Mouse (Mus musculus): ENCODE measurements around the gene Hmcn1.

The Hmcn1 gene

DNA sequence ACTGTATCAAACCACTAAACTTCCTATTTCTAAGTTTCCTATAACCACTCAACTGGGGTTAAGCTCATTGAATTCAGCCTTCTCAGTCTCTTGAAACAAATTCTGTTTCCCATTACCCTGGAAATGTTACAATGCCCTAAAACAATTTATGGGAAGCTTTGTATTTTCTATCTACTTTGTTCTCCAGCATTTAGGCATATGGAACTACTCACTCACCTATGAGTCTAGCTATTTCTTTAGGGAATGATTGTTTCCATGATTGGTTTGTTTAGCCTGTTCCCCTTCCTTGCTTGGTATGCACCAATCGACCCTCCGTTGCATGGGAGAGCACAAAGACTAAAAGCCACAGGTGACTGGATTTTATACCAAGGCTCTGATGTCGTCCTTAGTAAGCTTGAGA lies 446.8 kb downstream of the Hmcn1 start:
- no peak for DNase-seq (ENCODE audit: inconsistent age in 2 of 2, low spot score in 1 of 2)

DNA sequence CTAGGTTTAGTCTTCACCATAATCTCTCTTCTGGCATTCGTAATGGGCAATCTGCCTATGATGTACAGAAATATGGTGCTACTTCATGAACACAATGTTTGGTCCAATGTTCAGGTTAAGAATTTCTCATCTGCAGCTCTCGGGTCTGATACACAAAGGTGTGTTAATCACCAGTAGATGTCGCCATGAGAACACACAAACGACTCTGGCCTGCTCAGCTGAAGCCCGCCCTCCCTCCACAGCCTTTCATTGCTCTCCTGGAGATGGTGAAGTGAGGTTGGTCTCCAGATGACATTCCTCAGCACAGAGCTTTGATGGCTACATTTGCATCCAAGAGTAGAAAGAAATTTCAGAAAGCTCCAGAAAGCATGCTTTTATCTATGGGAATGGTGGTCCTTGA lies 453.0 kb downstream of the Hmcn1 start:
- peak in 1 of 2 experiments; percentile 56 for DNase-seq (ENCODE audit: inconsistent age in 2 of 2, low spot score in 1 of 2)

DNA sequence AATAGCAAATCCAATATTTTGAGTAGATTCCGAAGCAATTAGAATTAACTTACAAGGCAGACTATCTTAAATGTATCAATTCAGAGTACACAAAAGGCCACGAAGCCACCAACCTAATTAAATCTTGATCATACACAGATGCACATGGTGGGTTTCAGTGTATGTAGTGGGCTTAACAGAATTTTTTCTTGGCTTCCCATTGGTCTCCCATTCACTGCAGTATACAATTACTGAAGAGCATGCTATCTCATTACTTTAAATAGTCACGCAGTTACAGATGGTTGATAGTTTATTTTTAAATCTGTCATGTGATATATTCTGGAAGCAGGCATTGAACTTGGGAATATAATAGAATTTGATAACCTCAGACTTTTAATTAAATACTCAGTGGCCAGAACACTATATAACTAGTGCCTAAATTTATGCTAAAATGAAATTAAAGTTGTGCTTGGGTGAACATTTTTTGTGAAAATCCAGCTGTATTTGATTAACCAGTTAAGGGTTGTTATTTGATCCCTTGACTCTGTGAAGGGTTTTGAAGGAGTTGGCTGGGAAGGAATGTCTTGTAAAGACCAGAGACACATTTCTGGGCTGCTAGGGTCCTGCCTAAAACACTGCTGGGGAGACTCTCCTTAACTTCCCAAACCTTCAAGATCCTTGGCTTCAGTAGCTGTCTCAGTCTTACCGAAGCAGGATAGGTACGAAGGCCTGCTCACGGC lies 455.7 kb downstream of the Hmcn1 start:
- DNase-seq (ENCODE audit: inconsistent age in 2 of 2, low spot score in 1 of 2) = no peak

DNA sequence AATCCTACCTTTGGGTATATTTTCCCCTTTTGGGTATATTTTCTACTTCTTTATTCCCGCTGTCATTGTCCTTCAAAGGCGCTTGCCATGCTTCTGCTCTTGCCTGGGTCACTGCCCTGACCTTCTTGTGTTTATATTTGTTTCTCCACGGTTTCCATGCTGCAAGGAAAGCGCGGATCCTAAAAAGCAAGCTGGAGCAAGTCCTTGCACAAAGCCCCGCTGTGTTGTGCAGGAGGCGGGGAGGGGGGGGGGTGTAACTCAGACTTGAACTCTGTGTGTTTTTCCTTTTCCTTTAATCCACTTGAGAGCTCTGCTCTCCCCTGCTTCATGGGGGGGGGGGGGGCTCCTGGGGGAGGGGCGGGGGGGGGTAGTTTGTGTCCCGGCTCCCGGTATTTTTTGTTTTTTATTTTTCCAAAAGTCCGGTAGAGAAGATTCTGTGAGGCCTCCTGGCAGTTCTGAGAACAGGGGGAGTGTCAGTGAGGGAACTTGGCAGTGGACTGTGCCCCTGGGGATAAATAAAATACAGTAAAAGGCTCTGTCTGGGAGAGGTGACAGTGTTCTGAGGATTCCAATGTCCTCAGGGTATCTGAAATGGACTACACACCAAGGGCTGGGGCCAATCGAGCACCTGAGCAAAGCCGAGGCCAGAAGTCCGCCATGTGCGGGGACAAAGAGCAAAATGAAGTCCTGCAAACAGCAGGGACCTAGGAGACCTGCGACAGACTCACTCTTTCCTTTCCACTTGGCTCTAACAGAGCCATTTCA lies 457.3 kb downstream of the Hmcn1 start:
- peak in 1 of 2 experiments; percentile 43 for DNase-seq (ENCODE audit: inconsistent age in 2 of 2, low spot score in 1 of 2)

DNA sequence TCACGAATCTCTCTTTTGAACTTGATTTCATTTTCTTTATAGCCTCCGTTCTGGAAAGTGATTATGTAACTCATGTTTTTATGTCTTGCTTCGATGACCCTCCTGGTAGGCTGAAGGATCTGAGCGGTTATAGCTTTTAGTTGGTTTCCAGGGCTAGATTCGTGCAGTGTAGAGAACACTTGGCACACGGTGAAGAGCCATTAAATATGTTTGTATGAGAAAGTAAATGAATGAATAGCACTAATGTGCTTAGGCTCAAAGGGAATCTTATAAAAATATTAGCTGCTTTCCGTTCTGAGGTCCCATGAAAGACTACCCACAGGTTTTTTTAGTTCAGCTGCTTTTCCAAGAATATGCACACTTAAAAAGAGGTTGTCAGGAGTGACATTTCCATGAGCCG lies 458.6 kb downstream of the Hmcn1 start:
- no peak for DNase-seq (ENCODE audit: inconsistent age in 2 of 2, low spot score in 1 of 2)

DNA sequence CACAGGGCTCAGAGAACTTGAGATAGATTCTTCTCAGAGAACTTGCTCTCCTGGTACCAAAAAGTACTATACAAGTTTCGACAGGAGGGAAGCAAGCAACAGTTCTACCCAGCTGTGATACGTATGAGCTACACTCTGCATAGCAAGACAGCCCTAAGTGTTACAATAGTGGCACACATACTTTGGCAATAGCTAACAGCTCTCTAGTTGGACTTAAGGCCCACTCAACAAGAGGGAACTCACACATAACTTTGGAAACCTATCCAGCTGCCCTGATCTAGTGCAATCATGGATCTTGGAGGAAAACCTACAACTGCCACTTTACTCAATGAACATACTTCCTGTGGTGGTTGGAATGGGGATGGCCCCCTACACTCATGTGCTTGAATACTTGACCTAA lies 480.2 kb downstream of the Hmcn1 start:
- DNase-seq (ENCODE audit: inconsistent age in 2 of 2, low spot score in 1 of 2) = no peak
